Mouse (Mus musculus): ENCODE results near the gene Adra1d. TPM values are rescaled to one million over a fixed set of nuclear protein-coding genes. Genes with fewer than 3 reads are reported as not detected.
A peak's percentile ranks its signal among the peaks of the same experiment; 100 is the strongest.

Gene Adra1d
- polyA plus RNA-seq, 1 experiment from 2014 or later, result 0.14 TPM

- Histone ChIP-seq H3K4me3 (ENCODE audit: low read depth, low read length) (no peak overlapping the region), H3K36me3 (replicated peaks; ENCODE audit: control insufficient read depth, insufficient read depth, low read depth, low read length) (no peaks in the 10 kb centered on the region), H3K4me2 (ENCODE audit: low read depth, low read length) (no peak overlapping the region), H3K4me1 (ENCODE audit: control insufficient read depth, insufficient read depth, low read length) (no peaks in the 10 kb centered on the region), H3K27me3 (ENCODE audit: control insufficient read depth, insufficient read depth, low read length) (peaks cover 30% of the 10 kb centered on the region), H3K9ac (replicated peaks; ENCODE audit: low read length) (no peak overlapping the region), H3K27ac (replicated peaks; ENCODE audit: low read depth, low read length) (no peak overlapping the region), H3K9me3 (replicated peaks; ENCODE audit: control insufficient read depth, low read length) (no peaks in the 10 kb centered on the region)
- 66% methylated on average over 2 of the region's 2 CpGs for WGBS
- no peak for ATAC-seq (replicated peaks; ENCODE audit: insufficient number of reproducible peaks, low FRiP score, low TSS enrichment, low read depth)
- DNase-seq (ENCODE audit: low spot score), result no peak
Observed at GRCm38 (mm10) chr2:131548330-131548729, 13.8 kb downstream of the Adra1d start.

GRCm38 (mm10) chr2:131546745-131547408 lies 15.2 kb downstream of the Adra1d start:
- no peak overlapping the region for H3K27ac ChIP-seq (replicated peaks; ENCODE audit: low read depth, low read length)
- no peak overlapping the region for H3K4me3 ChIP-seq (ENCODE audit: low read depth, low read length)
- ATAC-seq (replicated peaks; ENCODE audit: insufficient number of reproducible peaks, low FRiP score, low TSS enrichment, low read depth) (no peak), DNase-seq (ENCODE audit: low spot score) (peak; percentile 62)
- peaks cover 30% of the 10 kb centered on the region for H3K27me3 ChIP-seq (ENCODE audit: control insufficient read depth, insufficient read depth, low read length)
- H3K9me3 ChIP-seq (replicated peaks; ENCODE audit: control insufficient read depth, low read length), result no peaks in the 10 kb centered on the region
- H3K4me2 ChIP-seq (ENCODE audit: low read depth, low read length), result no peak overlapping the region; the same call in 1 of the 2 replicates
- no peaks in the 10 kb centered on the region for H3K36me3 ChIP-seq (replicated peaks; ENCODE audit: control insufficient read depth, insufficient read depth, low read depth, low read length)
- 12% methylated on average over 19 of the region's 19 CpGs for WGBS
- no peaks in the 10 kb centered on the region for H3K4me1 ChIP-seq (ENCODE audit: control insufficient read depth, insufficient read depth, low read length)
- H3K9ac ChIP-seq (replicated peaks; ENCODE audit: low read length), result no peak overlapping the region

- Histone ChIP-seq H3K27ac (replicated peaks; ENCODE audit: low read depth, low read length) (no peak overlapping the region), H3K9ac (replicated peaks; ENCODE audit: low read length) (peak overlapping the region; percentile 41; the same call in 1 of the 2 replicates), H3K36me3 (replicated peaks; ENCODE audit: control insufficient read depth, insufficient read depth, low read depth, low read length) (no peaks in the 10 kb centered on the region), H3K4me1 (ENCODE audit: control insufficient read depth, insufficient read depth, low read length) (no peaks in the 10 kb centered on the region), H3K4me3 (ENCODE audit: low read depth, low read length) (peak overlapping the region; percentile 31), H3K4me2 (ENCODE audit: low read depth, low read length) (peak overlapping the region; percentile 74), H3K9me3 (replicated peaks; ENCODE audit: control insufficient read depth, low read length) (no peaks in the 10 kb centered on the region), H3K27me3 (ENCODE audit: control insufficient read depth, insufficient read depth, low read length) (peaks cover 30% of the 10 kb centered on the region)
- WGBS, result 2% methylated on average over 27 of the region's 27 CpGs
- DNase-seq (ENCODE audit: low spot score) (peak; percentile 22), ATAC-seq (replicated peaks; ENCODE audit: insufficient number of reproducible peaks, low FRiP score, low TSS enrichment, low read depth) (no peak)
Observed at GRCm38 (mm10) chr2:131546308-131546700, 15.8 kb downstream of the Adra1d start.

- 2% methylated on average over 45 of the region's 45 CpGs for WGBS
- no peak overlapping the region for H3K27ac ChIP-seq (replicated peaks; ENCODE audit: low read depth, low read length)
- H3K9me3 ChIP-seq (replicated peaks; ENCODE audit: control insufficient read depth, low read length), result no peaks in the 10 kb centered on the region
- ATAC-seq (replicated peaks; ENCODE audit: insufficient number of reproducible peaks, low FRiP score, low TSS enrichment, low read depth) (peak; percentile 54), DNase-seq (ENCODE audit: low spot score) (peak; percentile 72)
- peaks cover 30% of the 10 kb centered on the region for H3K27me3 ChIP-seq (ENCODE audit: control insufficient read depth, insufficient read depth, low read length)
- peak overlapping the region; percentile 41; the same call in 1 of the 2 replicates for H3K9ac ChIP-seq (replicated peaks; ENCODE audit: low read length)
- H3K36me3 ChIP-seq (replicated peaks; ENCODE audit: control insufficient read depth, insufficient read depth, low read depth, low read length), result no peaks in the 10 kb centered on the region
- H3K4me2 ChIP-seq (ENCODE audit: low read depth, low read length), result peak overlapping the region; percentile 74
- H3K4me3 ChIP-seq (ENCODE audit: low read depth, low read length), result peak overlapping the region; percentile 31
- H3K4me1 ChIP-seq (ENCODE audit: control insufficient read depth, insufficient read depth, low read length), result no peaks in the 10 kb centered on the region
Observed at GRCm38 (mm10) chr2:131545386-131546307, 16.4 kb downstream of the Adra1d start.

GRCm38 (mm10) chr2:131542531-131542930 lies 19.6 kb downstream of the Adra1d start:
- no peak for ATAC-seq (replicated peaks; ENCODE audit: insufficient number of reproducible peaks, low FRiP score, low TSS enrichment, low read depth)
- Histone ChIP-seq H3K4me3 (ENCODE audit: low read depth, low read length) (no peak overlapping the region), H3K9ac (replicated peaks; ENCODE audit: low read length) (no peak overlapping the region), H3K36me3 (replicated peaks; ENCODE audit: control insufficient read depth, insufficient read depth, low read depth, low read length) (no peaks in the 10 kb centered on the region), H3K27me3 (ENCODE audit: control insufficient read depth, insufficient read depth, low read length) (peaks cover 19% of the 10 kb centered on the region), H3K4me1 (ENCODE audit: control insufficient read depth, insufficient read depth, low read length) (no peaks in the 10 kb centered on the region), H3K9me3 (replicated peaks; ENCODE audit: control insufficient read depth, low read length) (no peaks in the 10 kb centered on the region), H3K27ac (replicated peaks; ENCODE audit: low read depth, low read length) (no peak overlapping the region), H3K4me2 (ENCODE audit: low read depth, low read length) (no peak overlapping the region)
- DNase-seq (ENCODE audit: low spot score), result peak; percentile 12
- WGBS, result 19% methylated on average over 6 of the region's 6 CpGs

- H3K9me3 ChIP-seq (replicated peaks; ENCODE audit: control insufficient read depth, low read length), result no peaks in the 10 kb centered on the region
- ATAC-seq (replicated peaks; ENCODE audit: insufficient number of reproducible peaks, low FRiP score, low TSS enrichment, low read depth), result no peak
- H3K27ac ChIP-seq (replicated peaks; ENCODE audit: low read depth, low read length), result no peak overlapping the region
- H3K4me1 ChIP-seq (ENCODE audit: control insufficient read depth, insufficient read depth, low read length), result no peaks in the 10 kb centered on the region
- no peak overlapping the region for H3K9ac ChIP-seq (replicated peaks; ENCODE audit: low read length)
- 83% methylated on average over 4 of the region's 4 CpGs for WGBS
- H3K36me3 ChIP-seq (replicated peaks; ENCODE audit: control insufficient read depth, insufficient read depth, low read depth, low read length), result no peaks in the 10 kb centered on the region
- no peak overlapping the region for H3K4me2 ChIP-seq (ENCODE audit: low read depth, low read length)
- peaks cover 10% of the 10 kb centered on the region for H3K27me3 ChIP-seq (ENCODE audit: control insufficient read depth, insufficient read depth, low read length)
- DNase-seq (ENCODE audit: low spot score), result no peak
- H3K4me3 ChIP-seq (ENCODE audit: low read depth, low read length), result no peak overlapping the region
Observed at GRCm38 (mm10) chr2:131541686-131542085, 20.4 kb downstream of the Adra1d start.

GRCm38 (mm10) chr2:131539780-131540179 lies 22.3 kb downstream of the Adra1d start:
- no peak overlapping the region for H3K27ac ChIP-seq (replicated peaks; ENCODE audit: low read depth, low read length)
- H3K4me3 ChIP-seq (ENCODE audit: low read depth, low read length), result no peak overlapping the region
- no peaks in the 10 kb centered on the region for H3K27me3 ChIP-seq (ENCODE audit: control insufficient read depth, insufficient read depth, low read length)
- H3K9ac ChIP-seq (replicated peaks; ENCODE audit: low read length), result no peak overlapping the region
- ATAC-seq (replicated peaks; ENCODE audit: insufficient number of reproducible peaks, low FRiP score, low TSS enrichment, low read depth), result no peak
- H3K4me2 ChIP-seq (ENCODE audit: low read depth, low read length), result no peak overlapping the region
- no peaks in the 10 kb centered on the region for H3K36me3 ChIP-seq (replicated peaks; ENCODE audit: control insufficient read depth, insufficient read depth, low read depth, low read length)
- no peaks in the 10 kb centered on the region for H3K4me1 ChIP-seq (ENCODE audit: control insufficient read depth, insufficient read depth, low read length)
- no peaks in the 10 kb centered on the region for H3K9me3 ChIP-seq (replicated peaks; ENCODE audit: control insufficient read depth, low read length)
- DNase-seq (ENCODE audit: low spot score), result no peak
- 80% methylated on average over 6 of the region's 6 CpGs for WGBS

- no peaks in the 10 kb centered on the region for H3K27me3 ChIP-seq (ENCODE audit: control insufficient read depth, insufficient read depth, low read length)
- no peaks in the 10 kb centered on the region for H3K4me1 ChIP-seq (ENCODE audit: control insufficient read depth, insufficient read depth, low read length)
- WGBS, result 81% methylated on average over 7 of the region's 7 CpGs
- H3K9me3 ChIP-seq (replicated peaks; ENCODE audit: control insufficient read depth, low read length), result no peaks in the 10 kb centered on the region
- no peak overlapping the region for H3K4me2 ChIP-seq (ENCODE audit: low read depth, low read length)
- H3K27ac ChIP-seq (replicated peaks; ENCODE audit: low read depth, low read length), result no peak overlapping the region
- ATAC-seq (replicated peaks; ENCODE audit: insufficient number of reproducible peaks, low FRiP score, low TSS enrichment, low read depth) (no peak), DNase-seq (ENCODE audit: low spot score) (no peak)
- H3K9ac ChIP-seq (replicated peaks; ENCODE audit: low read length), result no peak overlapping the region
- H3K4me3 ChIP-seq (ENCODE audit: low read depth, low read length), result no peak overlapping the region
- no peaks in the 10 kb centered on the region for H3K36me3 ChIP-seq (replicated peaks; ENCODE audit: control insufficient read depth, insufficient read depth, low read depth, low read length)
Observed at GRCm38 (mm10) chr2:131538341-131538740, 23.7 kb downstream of the Adra1d start.

Measured in embryonic facial prominence, embryonic 11.5 days (tissue).